Mouse (Mus musculus) limb, embryonic 11.5 days (tissue): Measurements from ENCODE around the gene Lypd6b. TPM values are rescaled to one million over a fixed set of nuclear protein-coding genes. Genes with fewer than 3 reads are reported as not detected.

Source experiments
- ATAC-seq: fragments of 200-750 bp; cut with Nextera tagmentation; 2 replicates; pipeline ENCODE4 v1.8.0; 2017; ENCODE audit warnings: low read depth; ENCODE audit not compliant: insufficient number of reproducible peaks, low FRiP score, low TSS enrichment
- DNase-seq: peaks from one replicate; pipeline ENCODE4 v3.0.0-alpha.2; 2015; ENCODE audit warnings: low spot score
- H3K27ac ChIP-seq: fragments of 300-500 bp; sonication (generic); replicated peaks from 2 replicates; pipeline ENCODE4 v1.5.1; 2014; ENCODE audit warnings: low read depth, mild to moderate bottlenecking, low read length
- H3K27me3 ChIP-seq: fragments of 300-500 bp; sonication (generic); 2 replicates; pipeline ENCODE4 v1.6.1; 2014; ENCODE audit warnings: mild to moderate bottlenecking, low read length, mixed read lengths; ENCODE audit not compliant: control insufficient read depth, insufficient read depth
- H3K36me3 ChIP-seq: fragments of 300-500 bp; sonication (generic); 2 replicates; pipeline ENCODE4 v1.6.1; 2014; ENCODE audit warnings: mild to moderate bottlenecking, low read length, moderate library complexity, mixed read lengths; ENCODE audit not compliant: control insufficient read depth, insufficient read depth
- H3K4me1 ChIP-seq: fragments of 300-500 bp; sonication (generic); 2 replicates; pipeline ENCODE4 v1.6.1; 2014; ENCODE audit warnings: low read length, mixed read lengths; ENCODE audit not compliant: control insufficient read depth, insufficient read depth
- H3K4me2 ChIP-seq: fragments of 300-500 bp; sonication (generic); 2 replicates; pipeline ENCODE4 v1.6.1; 2014; ENCODE audit warnings: low read depth, mild to moderate bottlenecking, moderate library complexity; ENCODE audit not compliant: severe bottlenecking
- H3K4me3 ChIP-seq: fragments of 300-500 bp; sonication (generic); 2 replicates; pipeline ENCODE4 v1.5.1; 2014; ENCODE audit warnings: low read depth, low read length
- H3K9ac ChIP-seq: fragments of 300-500 bp; sonication (generic); 2 replicates; pipeline ENCODE4 v1.6.1; 2014; ENCODE audit warnings: mild to moderate bottlenecking, low read length
- H3K9me3 ChIP-seq: fragments of 300-500 bp; sonication (generic); 2 replicates; pipeline ENCODE4 v1.6.1; 2016; ENCODE audit warnings: low read length; ENCODE audit not compliant: control insufficient read depth
- WGBS: fragments of 180-500 bp; shearing (Covaris S2); extraction: QIAGEN DNeasy Blood & Tissue Kit; methylation state at CpG from one replicate; pipeline ENCODE4 v1.1.7; 2014; 5-methylcytosine and 5-hydroxymethylcytosine counted together
- polyA plus RNA-seq: library from polyadenylated mRNA; unstranded; fragments of >200 nt; fragmentation: Nextera tagmentation; extraction: Ambion mirVana; gene quantifications from 2 replicates; pipeline ENCODE4 v1.2.1, GENCODE M21; 2014

The Lypd6b gene
- polyA plus RNA-seq, 1 experiment from 2014 or later, result 6.6 TPM

- H3K27me3 ChIP-seq, result no peaks in the 10 kb centered on the region
- no peaks in the 10 kb centered on the region for H3K4me1 ChIP-seq
- DNase-seq (no peak), ATAC-seq (no peak)
- H3K9ac ChIP-seq, result no peak overlapping the region
- no peak overlapping the region for H3K27ac ChIP-seq
- no peaks in the 10 kb centered on the region for H3K9me3 ChIP-seq
- 81% methylated on average over 1 of the region's 1 CpGs for WGBS
- no peak overlapping the region for H3K4me3 ChIP-seq
- H3K36me3 ChIP-seq, result no peaks in the 10 kb centered on the region
- no peak overlapping the region for H3K4me2 ChIP-seq
These were observed 209.7 kb downstream of the Lypd6b start for GRCm38 (mm10) chr2:49997216-49997615.

Other genes starting within 250 kb of the Lypd6b start
- 15.2 TPM in 2 replicates for gene Kif5c, start 168.4 kb upstream of the Lypd6b start, polyA plus RNA-seq